ENCODE assay signal across 8 mouse cellular contexts in the genomic region with DNA sequence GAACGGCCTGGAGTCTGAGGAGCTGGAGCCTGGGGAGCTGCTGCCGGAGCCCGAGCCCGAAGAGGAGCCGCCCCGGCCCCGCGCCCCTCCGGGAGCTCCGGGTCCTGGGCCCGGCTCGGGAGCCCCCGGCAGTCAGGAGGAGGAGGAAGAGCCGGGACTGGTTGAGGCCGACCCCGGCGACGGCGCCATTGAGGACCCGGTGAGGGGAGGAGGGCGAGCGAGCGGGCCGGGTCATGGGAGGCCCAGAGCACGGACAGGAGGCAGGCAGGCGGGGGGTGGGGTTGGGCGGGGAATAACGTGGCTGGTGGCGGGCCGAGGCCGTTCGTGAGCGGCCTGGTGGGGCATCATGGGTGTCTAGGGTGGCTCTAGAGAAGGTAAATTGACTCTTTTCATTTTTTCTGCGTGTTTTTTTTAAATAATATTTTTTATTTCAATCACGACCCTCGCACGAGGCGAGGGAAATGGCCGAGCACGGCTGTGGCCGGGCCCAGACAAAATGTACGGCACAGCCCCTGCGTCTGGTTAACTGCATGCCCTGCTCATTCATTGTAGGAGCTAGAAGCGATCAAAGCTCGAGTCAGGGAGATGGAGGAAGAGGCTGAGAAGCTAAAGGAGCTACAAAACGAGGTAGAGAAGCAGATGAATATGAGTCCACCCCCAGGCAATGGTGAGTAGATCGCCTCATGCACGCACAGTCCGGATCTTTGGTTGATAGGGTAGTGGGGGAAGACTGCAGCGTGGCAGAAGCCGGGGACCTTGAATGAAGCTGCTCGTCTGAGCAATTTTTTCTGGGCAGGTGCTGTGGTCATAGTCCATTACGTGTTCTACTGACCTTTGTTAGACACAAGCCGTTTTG. TPM values are rescaled to one million over a fixed set of nuclear protein-coding genes. Genes with fewer than 3 reads are reported as not detected.
DNase-seq lines count a peak whose midpoint lies in the region; ATAC-seq and TF ChIP-seq lines count a peak whose summit lies in the region.

No protein-coding gene starts in this region.

- H3K36me3 ChIP-seq in neural tube, embryonic 15.5 days, result peaks cover 31% of the 10 kb centered on the region

- H3K4me1 ChIP-seq in lung, adult 2 months (ENCODE audit: control insufficient read depth, insufficient read depth, low read length), result peaks cover 5% of the 10 kb centered on the region
- H3K4me1 ChIP-seq in neural tube, embryonic 15.5 days, result peaks cover 24% of the 10 kb centered on the region

- H3K9me3 ChIP-seq in neural tube, embryonic 15.5 days (replicated peaks), result no peaks in the 10 kb centered on the region

- no peak for TF ChIP-seq POLR2A in lung, adult 2 months (IDR thresholded peaks at IDR 0.05; ENCODE audit: borderline replicate concordance, extremely low read depth, low read depth, low read length)

- no peaks in the 10 kb centered on the region for H3K27me3 ChIP-seq in neural tube, embryonic 15.5 days (replicated peaks)

- peak; percentile 18; the same call in 1 of the 2 replicates for ATAC-seq in granulocyte monocyte progenitor cell, adult 5-6 weeks (replicated peaks; ENCODE audit: poor library complexity, severe bottlenecking)
- peak; percentile 63 for ATAC-seq in neural tube, embryonic 15.5 days (ENCODE audit: low FRiP score)
- ATAC-seq in inflammation-experienced regulatory T-cells, adult 6 months, result no peak

- H3K9ac ChIP-seq in neural tube, embryonic 15.5 days (replicated peaks), result peak overlapping the region; percentile 99

- under 1% methylated on average over 53 of the region's 54 CpGs for WGBS in lung, adult 2 months
- under 1% methylated on average over 51 of the region's 54 CpGs for WGBS in neural tube, embryonic 15.5 days

- peak; percentile 60 to 69 for DNase-seq in urinary bladder, adult 18-20 months (ENCODE audit: low spot score in 2 of 2)
- DNase-seq in urinary bladder, adult 2 months (ENCODE audit: low spot score), result no peak
- peak; percentile 57 for DNase-seq in embryo, embryonic 11 days
- DNase-seq in kidney, adult 18-20 months, result peak; percentile 78
- peak; percentile 77 for DNase-seq in lung, adult 2 months

- peak overlapping the region; percentile 68 for H3K4me2 ChIP-seq in neural tube, embryonic 15.5 days

- H3K27ac ChIP-seq in neural tube, embryonic 15.5 days (replicated peaks), result peak overlapping the region; percentile 97

- peak overlapping the region; percentile 85 for H3K4me3 ChIP-seq in lung, adult 2 months (replicated peaks; ENCODE audit: extremely low read depth, low read depth, low read length)
- peak overlapping the region; percentile 87 for H3K4me3 ChIP-seq in neural tube, embryonic 15.5 days (replicated peaks)

- no peak for TF ChIP-seq CTCF in lung, adult 2 months (IDR thresholded peaks at IDR 0.05; ENCODE audit: insufficient read depth, low read length)

RNA-seq across cellular contexts. Expression of a gene that starts 2.2 kb away (rescaled TPM):
- 278 and 430 TPM in 2 replicates for polyA plus RNA-seq in urinary bladder, adult 2 months (2012; rRNA removed)
- 181 and 215 TPM in 2 replicates for total RNA-seq in granulocyte monocyte progenitor cell, adult 5-6 weeks (2014; fragmentation: Nextera tagmentation)
- total RNA-seq in granulocyte monocyte progenitor cell, adult 5-6 weeks (2017), result 286 and 319 TPM in 2 replicates
- polyA plus RNA-seq in lung, adult 2 months (2012; rRNA removed), result 77.5 and 112 TPM in 2 replicates
- 148 and 158 TPM in 2 replicates for polyA plus RNA-seq in neural tube, embryonic 15.5 days (2015; fragmentation: Nextera tagmentation; extraction: Ambion mirVana)
- polyA plus RNA-seq in inflammation-experienced regulatory T-cells, adult 6 months (2017; shearing (Covaris generic)), result 10 to 100 TPM; 18.6 to 36.8 (median 22.6) TPM

RNA-seq across cellular contexts. Expression of a gene that starts 11.3 kb away (rescaled TPM):
- 0.28 and 0.40 TPM in 2 replicates for polyA plus RNA-seq in urinary bladder, adult 2 months (2012; rRNA removed)
- not detected in 2 replicates for total RNA-seq in granulocyte monocyte progenitor cell, adult 5-6 weeks (2014; fragmentation: Nextera tagmentation)
- total RNA-seq in granulocyte monocyte progenitor cell, adult 5-6 weeks (2017), result not detected in 2 replicates
- polyA plus RNA-seq in lung, adult 2 months (2012; rRNA removed), result 6.8 TPM in 1 of 2 replicates, not detected in the other
- not detected in 2 replicates for polyA plus RNA-seq in neural tube, embryonic 15.5 days (2015; fragmentation: Nextera tagmentation; extraction: Ambion mirVana)
- 1 to 10 TPM in 1 of 3 experiments, not detected in 2; 1.6 TPM for polyA plus RNA-seq in inflammation-experienced regulatory T-cells, adult 6 months (2017; shearing (Covaris generic))

RNA-seq across cellular contexts. Expression of a gene that starts 11.3 kb away (rescaled TPM):
- 63.7 and 76.7 TPM in 2 replicates for polyA plus RNA-seq in urinary bladder, adult 2 months (2012; rRNA removed)
- 9.4 and 13.5 TPM in 2 replicates for total RNA-seq in granulocyte monocyte progenitor cell, adult 5-6 weeks (2014; fragmentation: Nextera tagmentation)
- 9.9 and 10.9 TPM in 2 replicates for total RNA-seq in granulocyte monocyte progenitor cell, adult 5-6 weeks (2017)
- 69.3 and 70.1 TPM in 2 replicates for polyA plus RNA-seq in lung, adult 2 months (2012; rRNA removed)
- polyA plus RNA-seq in neural tube, embryonic 15.5 days (2015; fragmentation: Nextera tagmentation; extraction: Ambion mirVana), result 3.4 and 4.0 TPM in 2 replicates
- 1 to 10 TPM; 1.3 to 2.1 (median 1.7) TPM for polyA plus RNA-seq in inflammation-experienced regulatory T-cells, adult 6 months (2017; shearing (Covaris generic))

RNA-seq across cellular contexts. Expression of a gene that starts 17.2 kb away (rescaled TPM):
- polyA plus RNA-seq in urinary bladder, adult 2 months (2012; rRNA removed), result 9.4 and 13.5 TPM in 2 replicates
- total RNA-seq in granulocyte monocyte progenitor cell, adult 5-6 weeks (2014; fragmentation: Nextera tagmentation), result 12.2 and 21.1 TPM in 2 replicates
- 2.5 and 2.9 TPM in 2 replicates for total RNA-seq in granulocyte monocyte progenitor cell, adult 5-6 weeks (2017)
- polyA plus RNA-seq in lung, adult 2 months (2012; rRNA removed), result 17.8 and 24.4 TPM in 2 replicates
- 4.0 and 4.1 TPM in 2 replicates for polyA plus RNA-seq in neural tube, embryonic 15.5 days (2015; fragmentation: Nextera tagmentation; extraction: Ambion mirVana)
- polyA plus RNA-seq in inflammation-experienced regulatory T-cells, adult 6 months (2017; shearing (Covaris generic)), result 1 to 10 TPM in 2 of 3 experiments, not detected in 1; 2.4 to 4.1 TPM

RNA-seq across cellular contexts. Expression of a gene that starts 18.4 kb away (rescaled TPM):
- 102 and 148 TPM in 2 replicates for polyA plus RNA-seq in urinary bladder, adult 2 months (2012; rRNA removed)
- total RNA-seq in granulocyte monocyte progenitor cell, adult 5-6 weeks (2014; fragmentation: Nextera tagmentation), result 1.4 and 2.8 TPM in 2 replicates
- total RNA-seq in granulocyte monocyte progenitor cell, adult 5-6 weeks (2017), result 0.52 and 0.77 TPM in 2 replicates
- 61.8 and 63.8 TPM in 2 replicates for polyA plus RNA-seq in lung, adult 2 months (2012; rRNA removed)
- polyA plus RNA-seq in neural tube, embryonic 15.5 days (2015; fragmentation: Nextera tagmentation; extraction: Ambion mirVana), result 228 and 297 TPM in 2 replicates
- 1 to 10 TPM in 2 of 3 experiments, under 1 TPM in 1; 0.25 to 1.6 (median 1.4) TPM for polyA plus RNA-seq in inflammation-experienced regulatory T-cells, adult 6 months (2017; shearing (Covaris generic))

Comparison
In these comparisons a context has a peak if more than half of its experiments do, and no peak if none do; other contexts are left out.
1. RNA of a gene that starts 11.3 kb away (polyA plus RNA-seq): 63.7 to 76.7 TPM in urinary bladder, adult 2 months and 69.3 to 70.1 TPM in lung, adult 2 months; 3.4 to 4.0 TPM in neural tube, embryonic 15.5 days and 1.3 to 2.1 TPM in inflammation-experienced regulatory T-cells, adult 6 months; every median in the first group is over 10 times any median in the second.